Mouse (Mus musculus) kidney, adult 9 months (tissue): ENCODE results near the gene Hlcs.

Experiments
- DNase-seq: peaks from one replicate; pipeline ENCODE4 v3.0.0; 2022

The Hlcs gene

DNA sequence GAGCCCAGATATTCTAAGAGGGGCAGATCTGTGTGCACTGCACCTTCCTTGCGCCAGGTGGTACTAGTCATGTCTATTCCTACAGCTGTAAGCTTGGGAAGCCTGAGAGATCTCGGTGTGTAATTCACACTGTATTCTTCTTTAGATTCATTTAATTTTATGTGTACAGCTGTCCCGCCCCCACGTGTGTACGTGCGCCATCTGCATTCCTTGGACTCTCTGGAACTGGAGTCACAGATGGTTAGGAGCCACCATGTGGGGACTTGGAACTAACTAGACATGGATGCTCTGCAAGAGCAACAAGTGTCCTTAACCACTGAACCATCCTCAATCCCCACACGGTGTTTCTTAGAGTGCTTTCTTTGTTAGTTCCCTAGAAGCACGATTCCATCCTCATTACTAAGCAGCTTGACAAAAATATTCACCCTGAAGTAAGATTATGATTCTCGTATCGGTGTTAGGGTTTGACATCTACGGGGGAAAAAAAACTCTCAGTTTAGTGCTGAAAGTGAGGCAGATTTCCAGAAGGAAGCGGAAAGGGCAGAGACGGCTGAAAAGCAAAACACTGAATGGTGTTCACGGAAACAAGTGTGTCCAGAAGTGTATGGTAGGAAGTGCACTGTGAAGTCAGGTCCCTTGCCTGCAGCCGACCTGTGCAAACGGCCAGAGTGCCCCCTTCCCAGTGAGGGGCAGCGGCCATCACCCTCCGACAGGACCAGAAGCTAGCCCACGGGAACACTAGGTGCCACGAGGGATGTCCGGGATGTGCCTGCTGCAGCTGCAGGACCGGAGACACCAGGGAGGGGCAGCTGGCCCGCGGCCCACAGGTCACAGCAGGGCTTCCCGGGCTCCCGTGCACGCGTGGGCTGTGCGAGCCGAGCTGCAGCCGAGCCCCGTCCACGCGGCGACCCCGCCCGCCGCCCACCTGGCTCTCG lies 24.0 kb downstream of the Hlcs start:
- DNase-seq = no peak

- no peak for DNase-seq
Measured at GRCm38 (mm10) chr16:94287826-94288225, 25.5 kb downstream of the Hlcs start.

DNA sequence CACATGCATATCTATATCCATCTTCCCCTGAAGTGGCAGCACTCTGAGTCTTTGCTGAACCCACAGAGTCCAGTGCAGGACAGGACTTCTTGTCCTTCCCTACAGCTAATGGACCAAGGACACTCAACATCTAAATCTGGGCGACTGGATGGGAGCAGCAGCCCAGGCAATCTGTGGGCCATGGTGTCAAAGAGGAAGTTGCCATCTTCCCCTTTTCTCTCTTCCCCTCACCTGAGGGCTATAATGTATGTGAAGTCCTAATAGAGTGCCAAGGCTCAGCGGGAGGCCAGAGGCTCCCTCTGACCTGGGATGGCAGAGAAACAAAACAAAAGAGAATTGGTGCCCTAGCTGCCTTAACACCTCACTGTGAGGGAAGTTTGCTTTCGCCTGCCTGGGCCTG lies 29.4 kb downstream of the Hlcs start:
- DNase-seq = no peak

- DNase-seq = no peak
Measured at GRCm38 (mm10) chr16:94270826-94271225, 42.5 kb downstream of the Hlcs start.

DNA sequence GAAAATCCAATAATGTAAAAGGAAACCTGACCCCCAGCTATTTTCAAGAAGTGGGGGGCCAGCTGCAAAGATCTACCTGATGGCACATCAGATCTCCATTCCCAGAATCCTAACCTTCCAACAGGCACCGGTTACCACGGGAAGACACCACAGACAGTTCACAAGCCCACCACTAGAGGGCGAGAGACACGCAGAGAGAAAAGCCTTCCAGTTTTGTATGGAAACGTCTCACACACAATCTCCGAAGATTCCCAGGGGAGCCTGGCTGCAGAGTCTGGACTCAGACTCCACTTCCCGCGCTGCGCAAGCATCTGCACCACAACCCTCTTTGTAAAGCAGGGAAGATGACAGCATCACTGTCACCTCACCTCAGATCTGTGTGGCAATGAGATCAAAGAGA lies 43.7 kb downstream of the Hlcs start:
- DNase-seq = peak; percentile 90

GRCm38 (mm10) chr16:94268205-94268604 lies 45.2 kb downstream of the Hlcs start:
- DNase-seq = no peak

- DNase-seq = no peak
Measured at GRCm38 (mm10) chr16:94264611-94265010, 48.8 kb downstream of the Hlcs start.

DNA sequence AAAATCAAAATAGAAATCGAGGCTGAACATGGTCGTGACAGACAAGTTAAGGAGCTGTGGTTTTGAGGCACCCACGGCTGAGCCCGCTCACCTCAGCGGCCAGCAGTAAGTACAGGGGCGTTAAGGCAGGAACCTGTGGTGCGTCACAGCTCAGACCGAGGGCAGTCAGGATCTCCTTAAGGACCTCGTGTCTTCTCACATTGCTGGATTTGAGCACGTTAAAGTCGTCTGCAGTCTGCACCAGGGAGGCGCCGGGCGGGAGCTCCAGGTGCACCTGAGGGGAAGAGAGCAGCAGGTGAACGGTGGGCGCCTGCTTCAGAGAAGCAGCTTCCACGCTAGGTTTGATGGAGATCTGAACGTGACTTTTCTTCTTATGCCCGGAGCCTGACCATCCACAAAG lies 50.9 kb downstream of the Hlcs start:
- no peak for DNase-seq

GRCm38 (mm10) chr16:94260938-94261630 lies 52.3 kb downstream of the Hlcs start:
- no peak for DNase-seq

DNA sequence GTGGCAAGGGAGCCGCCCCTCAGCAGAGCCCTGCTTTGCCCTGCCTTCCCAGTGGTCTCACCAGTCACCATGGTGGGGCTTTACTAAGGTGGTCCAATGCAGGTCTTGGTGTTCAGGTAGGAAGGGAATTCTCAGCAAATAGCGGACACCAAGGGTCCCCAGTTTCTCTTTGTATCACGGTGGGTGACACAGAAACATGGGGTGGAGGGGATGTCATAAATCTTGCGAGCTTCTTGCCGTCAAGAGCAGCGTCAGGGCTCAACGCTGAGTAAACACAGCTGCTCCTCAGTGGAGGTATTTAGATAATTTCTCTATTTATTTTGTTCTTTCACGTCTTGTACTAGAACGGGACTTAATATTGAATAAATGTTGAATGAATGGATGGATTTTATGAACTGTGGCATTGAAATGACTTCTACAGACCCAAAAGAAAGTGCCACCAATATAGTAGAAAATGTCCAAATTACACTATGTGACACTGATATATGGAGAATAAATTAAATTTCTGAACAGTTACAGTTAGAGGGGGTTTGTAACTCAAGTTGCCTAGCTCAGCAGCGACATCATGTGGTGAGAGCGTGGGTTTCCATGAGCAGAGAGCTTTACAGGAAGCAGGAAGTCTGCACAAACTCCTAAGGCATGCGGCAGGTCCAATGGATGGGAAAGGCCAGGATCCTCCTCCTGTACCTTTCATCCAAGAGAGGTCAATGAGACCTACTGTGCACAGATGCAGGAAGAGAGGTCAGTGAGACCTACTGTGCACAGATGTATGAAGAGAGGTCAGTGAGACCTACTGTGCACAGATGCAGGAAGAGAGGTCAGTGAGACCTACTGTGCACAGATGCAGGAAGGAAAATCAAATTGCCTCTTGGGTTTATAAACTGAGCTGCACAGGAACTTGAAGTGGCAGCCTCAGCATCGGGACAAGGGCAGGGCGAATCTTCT lies 54.7 kb downstream of the Hlcs start:
- peak; percentile 86 for DNase-seq

GRCm38 (mm10) chr16:94255592-94255991 lies 57.8 kb downstream of the Hlcs start:
- no peak for DNase-seq

DNA sequence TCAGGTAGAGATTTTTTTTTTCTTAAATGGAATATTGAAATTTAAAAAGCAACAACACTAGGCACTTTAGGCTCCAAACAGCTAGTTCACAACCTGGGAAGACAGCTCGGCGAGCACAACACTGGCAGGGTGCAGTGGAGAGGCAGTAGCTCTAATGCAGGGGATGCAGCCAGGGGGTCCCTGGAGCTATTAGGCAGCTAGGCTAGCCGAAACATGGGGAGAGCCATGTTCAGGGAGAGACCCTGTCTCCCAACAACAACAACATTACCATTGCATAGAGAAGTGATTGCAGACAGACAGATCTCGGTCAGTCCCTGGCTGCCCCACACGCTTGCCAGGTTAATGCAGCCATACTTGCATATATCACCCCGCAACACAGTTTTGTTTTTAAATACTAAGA lies 58.3 kb downstream of the Hlcs start:
- no peak for DNase-seq

- DNase-seq = no peak
Measured at GRCm38 (mm10) chr16:94254415-94254891, 58.9 kb downstream of the Hlcs start.

- DNase-seq = no peak
Measured at GRCm38 (mm10) chr16:94253671-94254414, 59.5 kb downstream of the Hlcs start.

GRCm38 (mm10) chr16:94251756-94252155 lies 61.6 kb downstream of the Hlcs start:
- no peak for DNase-seq

DNA sequence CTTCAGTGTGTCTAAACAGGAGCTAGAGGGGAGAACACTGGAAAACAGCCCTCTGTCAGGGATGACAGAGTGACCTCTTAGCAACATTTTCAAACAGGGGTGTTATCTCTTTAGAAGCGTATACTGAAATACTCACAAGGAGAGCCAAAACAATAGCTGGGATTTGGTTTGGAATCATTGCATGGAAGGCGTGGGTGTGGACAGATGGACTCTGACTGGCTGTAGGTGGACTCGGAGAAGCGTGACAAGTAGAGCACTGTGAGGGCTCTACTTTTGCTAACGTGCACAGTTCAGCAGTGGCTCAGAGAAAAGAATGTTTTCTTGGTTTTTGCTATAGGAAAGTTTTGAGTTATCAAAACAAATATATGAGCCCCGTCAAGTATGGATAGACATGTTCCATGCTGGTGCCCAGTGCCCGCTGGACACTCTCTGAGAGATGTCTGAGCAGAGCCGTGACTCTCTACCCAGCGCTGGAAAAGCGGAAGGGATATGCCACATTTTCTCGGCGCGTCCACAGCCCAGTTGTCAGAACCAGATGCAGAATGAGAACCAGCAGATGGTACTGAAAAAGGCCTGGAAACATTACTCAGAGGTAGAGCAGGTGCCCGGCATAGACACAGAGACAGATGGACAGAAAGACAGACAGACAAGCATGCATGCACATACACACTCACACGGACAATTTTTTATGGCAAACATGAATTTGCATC lies 62.6 kb downstream of the Hlcs start:
- DNase-seq = no peak

DNA sequence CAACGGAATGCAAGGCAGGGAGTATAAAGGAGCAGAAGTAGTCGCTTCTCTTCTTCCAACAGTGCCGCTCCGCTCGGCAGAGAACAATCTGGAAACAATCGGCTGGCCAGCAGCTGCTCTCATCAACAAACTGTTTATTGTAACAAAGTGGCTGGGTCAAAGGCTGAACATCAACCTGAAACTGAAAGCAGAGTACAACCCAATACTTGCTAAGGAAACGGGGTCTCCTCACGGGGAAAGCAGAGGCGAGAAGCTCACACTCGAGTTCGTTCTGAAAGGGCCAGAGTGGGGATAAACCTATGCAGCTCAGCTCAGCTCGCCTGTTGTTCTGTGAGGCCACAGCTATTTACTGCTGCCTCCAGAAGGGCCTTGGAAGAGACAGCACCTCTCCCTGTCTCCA lies 63.2 kb downstream of the Hlcs start:
- DNase-seq = no peak

DNA sequence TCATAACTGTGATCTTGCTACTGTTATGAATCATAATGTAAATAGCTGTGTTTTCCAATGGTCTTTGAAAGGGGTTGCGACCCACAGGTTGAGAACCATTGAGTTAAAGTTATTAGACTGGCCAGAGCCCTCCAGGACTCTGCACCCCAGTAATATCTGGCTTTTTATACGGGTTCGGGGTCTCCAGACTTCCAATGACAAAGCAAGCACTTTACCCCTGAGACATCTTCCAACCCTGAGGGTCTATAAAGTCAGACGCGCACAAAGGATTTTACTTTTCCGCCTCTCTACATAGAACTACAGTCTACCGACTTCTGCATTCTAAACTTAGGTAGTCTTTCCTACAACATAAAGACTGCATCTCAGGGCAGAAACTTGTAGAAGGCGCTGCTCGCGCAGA lies 63.7 kb downstream of the Hlcs start:
- no peak for DNase-seq

DNA sequence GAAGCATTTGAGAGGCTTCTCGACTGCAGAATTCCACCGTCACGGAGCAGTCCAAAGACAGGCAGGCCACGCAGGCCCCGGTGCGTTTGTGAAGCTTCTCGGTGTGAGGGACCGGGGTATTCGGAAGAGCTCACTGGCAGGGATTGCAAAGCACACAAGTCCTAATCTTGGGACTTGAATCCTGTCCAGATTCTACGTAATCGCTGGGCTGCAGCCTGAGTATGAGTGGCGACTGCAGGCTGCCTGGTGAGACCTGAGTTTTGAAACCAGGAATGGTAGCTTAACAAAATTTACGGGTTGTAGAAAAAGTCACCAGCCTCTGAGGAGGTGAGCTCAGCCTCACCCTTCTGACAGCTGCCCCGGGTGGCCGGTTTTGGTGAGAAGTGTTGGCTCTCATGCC lies 64.7 kb downstream of the Hlcs start:
- DNase-seq = no peak

GRCm38 (mm10) chr16:94246976-94247375 lies 66.4 kb downstream of the Hlcs start:
- no peak for DNase-seq

- DNase-seq = no peak
Measured at GRCm38 (mm10) chr16:94246058-94246784, 67.2 kb downstream of the Hlcs start.
